Mouse (Mus musculus): ENCODE measurements around the gene Cdsn.

Cdsn gene

GRCm38 (mm10) chr17:35537421-35537820 is 14.5 kb upstream of the Cdsn start:
- DNase-seq (ENCODE audit: low spot score), result no peak

- no peak for DNase-seq (ENCODE audit: low spot score)
These were observed 13.5 kb upstream of the Cdsn start for GRCm38 (mm10) chr17:35538476-35538875.

- DNase-seq (ENCODE audit: low spot score), result no peak
These were observed 12.4 kb upstream of the Cdsn start for GRCm38 (mm10) chr17:35539540-35539939.

GRCm38 (mm10) chr17:35542761-35543411 is 9.0 kb upstream of the Cdsn start:
- no peak for DNase-seq (ENCODE audit: low spot score)

- DNase-seq (ENCODE audit: low spot score), result no peak
These were observed 8.5 kb upstream of the Cdsn start for GRCm38 (mm10) chr17:35543412-35543861.

- DNase-seq (ENCODE audit: low spot score), result no peak
These were observed 7.9 kb upstream of the Cdsn start for GRCm38 (mm10) chr17:35544001-35544400.

- DNase-seq (ENCODE audit: low spot score), result peak; percentile 43
These were observed 7.2 kb upstream of the Cdsn start for GRCm38 (mm10) chr17:35544680-35545079.

- DNase-seq (ENCODE audit: low spot score), result no peak
These were observed 4.5 kb upstream of the Cdsn start for GRCm38 (mm10) chr17:35547465-35547864.

- no peak for DNase-seq (ENCODE audit: low spot score)
These were observed 3.3 kb upstream of the Cdsn start for GRCm38 (mm10) chr17:35548636-35549035.

GRCm38 (mm10) chr17:35549437-35550142 is 2.3 kb upstream of the Cdsn start:
- DNase-seq (ENCODE audit: low spot score), result no peak

- DNase-seq (ENCODE audit: low spot score), result no peak
These were observed 1.8 kb upstream of the Cdsn start for GRCm38 (mm10) chr17:35550143-35550494.

- no peak for DNase-seq (ENCODE audit: low spot score)
These were observed 1.1 kb upstream of the Cdsn start for GRCm38 (mm10) chr17:35550871-35551270.

- DNase-seq (ENCODE audit: low spot score), result no peak
These were observed 2.4 kb downstream of the Cdsn start for GRCm38 (mm10) chr17:35554321-35554720.

GRCm38 (mm10) chr17:35554761-35555397 is 3.0 kb downstream of the Cdsn start:
- no peak for DNase-seq (ENCODE audit: low spot score)

GRCm38 (mm10) chr17:35556186-35556765 is 4.3 kb downstream of the Cdsn start:
- DNase-seq (ENCODE audit: low spot score), result no peak

GRCm38 (mm10) chr17:35556812-35557211 is 4.9 kb downstream of the Cdsn start:
- DNase-seq (ENCODE audit: low spot score), result peak; percentile 46

GRCm38 (mm10) chr17:35557351-35557750 is 5.4 kb downstream of the Cdsn start:
- DNase-seq (ENCODE audit: low spot score), result no peak

GRCm38 (mm10) chr17:35558216-35558615 is 6.3 kb downstream of the Cdsn start:
- DNase-seq (ENCODE audit: low spot score), result no peak

GRCm38 (mm10) chr17:35567150-35567549 is 15.2 kb downstream of the Cdsn start, which contains the start of gene 2300002M23Rik:
2300002M23Rik (plus strand) TSS chr17:35567450.
- no peak for DNase-seq (ENCODE audit: low spot score)

- no peak for DNase-seq (ENCODE audit: low spot score)
These were observed 15.8 kb downstream of the Cdsn start for GRCm38 (mm10) chr17:35567767-35568166.

- peak; percentile 20 for DNase-seq (ENCODE audit: low spot score)
These were observed 17.4 kb downstream of the Cdsn start for GRCm38 (mm10) chr17:35569091-35569944.

GRCm38 (mm10) chr17:35570836-35571235 is 18.9 kb downstream of the Cdsn start:
- DNase-seq (ENCODE audit: low spot score), result no peak

All from T-cell, adult 2 months (primary cell).